Mouse (Mus musculus) bone marrow macrophage, adult 2 months (primary cell): ENCODE results near the gene Rab3gap2.

ENCODE experiments used
- CTCF ChIP-seq: IDR thresholded peaks from 2 replicates; pipeline ENCODE4 v1.5.1; 2012; ENCODE audit warnings: low read depth, mild to moderate bottlenecking, low read length, moderate library complexity
- POLR2A ChIP-seq: IDR thresholded peaks from 2 replicates; pipeline ENCODE4 v1.6.1; 2012; ENCODE audit warnings: mild to moderate bottlenecking, low read depth, low read length, borderline replicate concordance

GRCm38 (mm10) chr1:185284740-185285139 lies 80.8 kb downstream of the Rab3gap2 start:
- TF ChIP-seq CTCF = no peak
- no peak for TF ChIP-seq POLR2A
